Mouse (Mus musculus) hindbrain, embryonic 11.5 days (tissue): ENCODE measurements around the gene Aacs. TPM values are rescaled to one million over a fixed set of nuclear protein-coding genes. Genes with fewer than 3 reads are reported as not detected.

Experiments
- ATAC-seq: fragments of 200-750 bp; cut with Nextera tagmentation; 2 replicates; pipeline ENCODE4 v1.8.0; 2017; ENCODE audit warnings: mild to moderate bottlenecking, moderate TSS enrichment, moderate library complexity; ENCODE audit not compliant: low FRiP score
- DNase-seq: peaks from one replicate; pipeline ENCODE4 v3.0.0-alpha.2; 2015; ENCODE audit warnings: low spot score
- H3K27ac ChIP-seq: fragments of 300-500 bp; sonication (generic); 2 replicates; pipeline ENCODE4 v1.5.1; 2014; ENCODE audit warnings: mild to moderate bottlenecking, low read depth, low read length
- H3K27me3 ChIP-seq: fragments of 300-500 bp; sonication (generic); 2 replicates; pipeline ENCODE4 v1.6.1; 2014; ENCODE audit warnings: mild to moderate bottlenecking, low read length, moderate library complexity, mixed read lengths; ENCODE audit not compliant: control insufficient read depth, insufficient read depth
- H3K36me3 ChIP-seq: fragments of 300-500 bp; sonication (generic); 2 replicates; pipeline ENCODE4 v1.6.1; 2014; ENCODE audit warnings: mild to moderate bottlenecking, low read length, moderate library complexity, mixed read lengths; ENCODE audit not compliant: control insufficient read depth, insufficient read depth
- H3K4me1 ChIP-seq: fragments of 300-500 bp; sonication (generic); replicated peaks from 2 replicates; pipeline ENCODE4 v1.6.1; 2014; ENCODE audit warnings: low read length, mixed read lengths; ENCODE audit not compliant: control insufficient read depth, insufficient read depth
- H3K4me2 ChIP-seq: fragments of 300-500 bp; sonication (generic); replicated peaks from 2 replicates; pipeline ENCODE4 v1.6.1; 2014; ENCODE audit warnings: mild to moderate bottlenecking, low read depth, low read length
- H3K4me3 ChIP-seq: fragments of 300-500 bp; sonication (generic); 2 replicates; pipeline ENCODE4 v1.5.1; 2014; ENCODE audit warnings: low read depth, low read length
- H3K9ac ChIP-seq: fragments of 300-500 bp; sonication (generic); 2 replicates; pipeline ENCODE4 v1.6.1; 2014; ENCODE audit warnings: low read depth, low read length
- H3K9me3 ChIP-seq: fragments of 300-500 bp; sonication (generic); 2 replicates; pipeline ENCODE4 v1.6.1; 2016; ENCODE audit warnings: low read length; ENCODE audit not compliant: control insufficient read depth
- WGBS: fragments of 180-500 bp; shearing (Covaris S2); extraction: QIAGEN DNeasy Blood & Tissue Kit; methylation state at CpG from one replicate; pipeline ENCODE4 v1.1.7; 2014; 5-methylcytosine and 5-hydroxymethylcytosine counted together
- polyA plus RNA-seq: library from polyadenylated mRNA; unstranded; fragments of >200 nt; fragmentation: Nextera tagmentation; extraction: Ambion mirVana; gene quantifications from 2 replicates; pipeline ENCODE4 v1.2.1, GENCODE M21; 2014

The Aacs gene
- polyA plus RNA-seq, 1 experiment from 2014 or later: 48.6 TPM

GRCm38 (mm10) chr5:125472796-125473475, 2.7 kb upstream of the Aacs start:
- Histone ChIP-seq H3K4me1 (peaks cover 5% of the 10 kb centered on the region), H3K27me3 (no peaks in the 10 kb centered on the region), H3K27ac (no peak overlapping the region), H3K36me3 (no peaks in the 10 kb centered on the region), H3K9ac (no peak overlapping the region), H3K4me3 (no peak overlapping the region), H3K9me3 (no peaks in the 10 kb centered on the region), H3K4me2 (no peak overlapping the region)
- ATAC-seq (no peak), DNase-seq (no peak)
- WGBS: 87% methylated on average over 9 of the region's 9 CpGs

- H3K4me1 ChIP-seq: peaks cover 5% of the 10 kb centered on the region
- WGBS: 61% methylated on average over 12 of the region's 12 CpGs
- H3K36me3 ChIP-seq: no peaks in the 10 kb centered on the region
- ATAC-seq (no peak), DNase-seq (no peak)
- H3K9me3 ChIP-seq: no peaks in the 10 kb centered on the region
- peak overlapping the region; percentile 72 for H3K4me3 ChIP-seq
- peak overlapping the region; percentile 47; the same call in 1 of the 2 replicates for H3K9ac ChIP-seq
- H3K4me2 ChIP-seq: peak overlapping the region; percentile 92
- no peaks in the 10 kb centered on the region for H3K27me3 ChIP-seq
- H3K27ac ChIP-seq: no peak overlapping the region
These were observed 584 bp upstream of the Aacs start for GRCm38 (mm10) chr5:125475030-125475429.

DNA sequence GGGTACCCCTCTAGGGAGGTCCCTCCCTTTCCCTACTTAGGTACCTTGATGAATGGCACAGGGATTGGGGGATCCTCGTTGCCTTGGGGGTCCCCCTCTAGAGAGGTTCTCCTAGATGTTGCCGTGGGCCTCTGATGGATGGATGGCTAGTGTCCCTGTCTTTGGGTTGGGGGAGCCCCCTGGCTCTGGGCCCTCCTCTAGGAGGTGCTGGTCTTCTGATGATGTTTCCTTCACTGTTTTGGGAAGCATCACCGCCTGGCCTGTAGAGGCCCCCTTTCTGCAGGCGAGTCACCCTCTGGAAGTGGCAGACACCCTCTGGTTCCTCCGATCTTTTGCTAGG, 642 bp downstream of the Aacs start:
- Histone ChIP-seq H3K27ac (peak overlapping the region; percentile 58), H3K4me2 (peak overlapping the region; percentile 92), H3K27me3 (no peaks in the 10 kb centered on the region), H3K4me1 (peaks cover 5% of the 10 kb centered on the region), H3K4me3 (peak overlapping the region; percentile 72), H3K36me3 (no peaks in the 10 kb centered on the region), H3K9ac (peak overlapping the region; percentile 72), H3K9me3 (no peaks in the 10 kb centered on the region)
- DNase-seq: no peak
- ATAC-seq: peak; percentile 50
- WGBS: 14% methylated on average over 5 of the region's 5 CpGs

DNA sequence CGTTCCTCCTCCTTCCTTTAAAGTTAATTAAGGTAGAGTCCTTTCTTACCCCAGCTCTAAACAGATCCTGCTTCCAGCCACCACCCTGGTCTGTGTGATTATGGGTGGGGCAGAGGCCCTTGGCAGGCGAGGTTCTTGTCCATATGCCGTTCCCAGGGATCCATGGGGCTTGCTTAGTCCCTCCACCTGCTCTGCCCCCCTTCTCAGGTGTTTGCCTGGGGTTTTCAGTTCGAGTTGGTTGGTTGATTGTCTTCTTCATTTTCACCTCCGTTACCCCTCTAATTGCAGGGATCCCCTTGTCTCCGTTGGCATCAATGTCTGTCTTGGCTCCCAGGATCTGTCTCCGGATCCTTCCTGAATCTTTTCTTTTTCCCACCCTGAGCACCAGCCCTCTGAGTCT, 1.2 kb downstream of the Aacs start:
- ATAC-seq (no peak), DNase-seq (no peak)
- Histone ChIP-seq H3K4me2 (peak overlapping the region; percentile 92), H3K9ac (peak overlapping the region; percentile 72; the same call in 1 of the 2 replicates), H3K27me3 (no peaks in the 10 kb centered on the region), H3K4me3 (peak overlapping the region; percentile 72), H3K27ac (no peak overlapping the region), H3K36me3 (no peaks in the 10 kb centered on the region), H3K4me1 (peaks cover 5% of the 10 kb centered on the region), H3K9me3 (no peaks in the 10 kb centered on the region)
- WGBS: 61% methylated on average over 7 of the region's 7 CpGs

- Histone ChIP-seq H3K27me3 (no peaks in the 10 kb centered on the region), H3K27ac (no peak overlapping the region), H3K9me3 (no peaks in the 10 kb centered on the region), H3K4me3 (peak overlapping the region; percentile 72; the same call in 1 of the 2 replicates), H3K36me3 (no peaks in the 10 kb centered on the region), H3K4me1 (peaks cover 5% of the 10 kb centered on the region), H3K4me2 (peak overlapping the region; percentile 92), H3K9ac (no peak overlapping the region)
- WGBS: 69% methylated on average over 7 of the region's 7 CpGs
- ATAC-seq: no peak
- DNase-seq: no peak
These were observed 1.9 kb downstream of the Aacs start for GRCm38 (mm10) chr5:125477533-125477932.

DNA sequence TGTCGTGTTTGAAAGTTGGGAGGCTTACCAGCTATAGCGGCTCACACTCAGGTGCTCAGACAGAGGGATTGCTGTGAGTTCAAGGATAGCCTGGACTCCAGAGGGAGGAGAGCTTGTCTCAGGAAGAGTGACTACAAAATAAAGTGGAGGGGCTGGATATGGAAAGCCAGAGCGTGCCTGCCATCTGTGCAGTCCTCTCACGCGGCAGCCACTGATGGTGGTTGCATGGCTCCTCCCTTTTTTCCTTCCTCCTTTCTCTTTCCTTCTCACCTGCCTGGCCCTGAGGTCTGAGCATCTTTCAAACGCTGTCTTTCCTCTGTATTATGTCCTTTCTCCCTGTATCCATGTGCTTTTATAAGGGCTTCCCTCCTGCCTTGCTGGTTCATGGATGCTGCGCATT, 2.4 kb downstream of the Aacs start:
- Histone ChIP-seq H3K4me3 (no peak overlapping the region), H3K9me3 (no peaks in the 10 kb centered on the region), H3K4me2 (no peak overlapping the region), H3K36me3 (no peaks in the 10 kb centered on the region), H3K27me3 (no peaks in the 10 kb centered on the region), H3K4me1 (peaks cover 5% of the 10 kb centered on the region), H3K27ac (no peak overlapping the region), H3K9ac (no peak overlapping the region)
- 88% methylated on average over 7 of the region's 7 CpGs for WGBS
- ATAC-seq (no peak), DNase-seq (no peak)

- H3K4me3 ChIP-seq: no peak overlapping the region
- H3K36me3 ChIP-seq: no peaks in the 10 kb centered on the region
- DNase-seq (no peak), ATAC-seq (no peak)
- no peaks in the 10 kb centered on the region for H3K9me3 ChIP-seq
- 92% methylated on average over 3 of the region's 3 CpGs for WGBS
- H3K27me3 ChIP-seq: no peaks in the 10 kb centered on the region
- H3K27ac ChIP-seq: no peak overlapping the region
- peaks cover 5% of the 10 kb centered on the region for H3K4me1 ChIP-seq
- H3K4me2 ChIP-seq: no peak overlapping the region
- H3K9ac ChIP-seq: no peak overlapping the region
These were observed 3.8 kb downstream of the Aacs start for GRCm38 (mm10) chr5:125479376-125479775.

DNA sequence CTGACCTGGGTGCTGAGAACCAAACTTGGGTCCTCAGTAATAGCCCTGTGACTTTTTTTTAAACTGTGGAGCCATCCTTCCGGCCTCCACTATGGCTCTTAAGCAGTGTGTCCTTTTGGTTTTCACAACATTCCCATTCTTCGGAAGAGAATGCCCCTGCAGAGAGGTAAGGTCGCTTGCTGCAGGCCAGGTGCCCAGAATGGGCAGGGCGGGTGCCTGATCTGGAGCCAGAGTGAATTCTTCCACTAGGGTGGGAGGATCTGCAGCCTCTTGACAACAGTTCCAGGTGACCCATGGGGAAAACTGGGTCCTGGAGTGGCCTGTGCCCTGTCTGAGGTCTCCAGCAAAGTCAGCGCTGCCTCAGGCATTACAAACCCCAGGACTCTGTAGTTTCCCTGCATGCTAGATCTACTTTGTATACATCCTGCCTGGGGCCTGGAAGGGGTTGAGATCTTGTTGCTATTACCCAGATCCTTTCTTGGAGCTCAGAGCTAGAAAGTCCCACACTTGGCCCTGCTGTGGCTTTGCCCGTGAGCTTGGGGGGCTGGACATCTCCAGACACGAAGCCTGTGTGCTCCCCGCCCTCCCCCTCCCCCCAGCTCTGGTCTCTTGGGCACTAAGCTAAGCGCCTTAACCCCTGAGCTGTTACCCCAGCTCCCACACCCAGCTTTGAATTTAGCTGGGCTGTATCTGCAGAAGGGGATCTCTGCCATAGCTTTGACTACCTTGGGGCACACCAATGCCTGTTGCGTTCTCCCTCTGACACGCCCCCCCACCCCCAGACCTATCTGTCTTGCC, 5.0 kb downstream of the Aacs start:
- no peak for ATAC-seq
- no peaks in the 10 kb centered on the region for H3K9me3 ChIP-seq
- no peaks in the 10 kb centered on the region for H3K27me3 ChIP-seq
- H3K27ac ChIP-seq: no peak overlapping the region
- 80% methylated on average over 11 of the region's 11 CpGs for WGBS
- no peak overlapping the region for H3K4me2 ChIP-seq
- H3K36me3 ChIP-seq: 0 out of 2 replicates have a peak, but pooled peaks cover 2% of the 10 kb centered on the region
- no peak overlapping the region for H3K4me3 ChIP-seq
- DNase-seq: no peak
- H3K4me1 ChIP-seq: peaks cover 5% of the 10 kb centered on the region
- H3K9ac ChIP-seq: 0 out of 2 replicates have a peak overlapping the region, but pooled peaks have one; percentile 11
